Mouse (Mus musculus) megakaryocyte, adult 5-6 weeks (primary cell): ENCODE data around the gene Vsx1. TPM values are rescaled to one million over a fixed set of nuclear protein-coding genes. Genes with fewer than 3 reads are reported as not detected.

Experiments
- ATAC-seq: 2 replicates; pipeline ENCODE4 v1.8.0; 2016; ENCODE audit warnings: mild to moderate bottlenecking, inconsistent platforms; ENCODE audit not compliant: poor library complexity, severe bottlenecking
- total RNA-seq, 2 experiments: library from RNA; stranded (forward) in 1 of 2; stranded (reverse) in 1 of 2; fragments of 153-499, 151-499 nt in 1 of 2; fragments of 221-1000, 200-1000 nt in 1 of 2; gene quantifications; 2 replicates each; pipeline versions ENCODE4 v1.2.3 to v1.2.4; 2015 to 2017

Vsx1 gene
- total RNA-seq (2015), result not detected in 2 replicates
- total RNA-seq (2017), result not detected in 2 replicates

- no peak for ATAC-seq
These were observed at the start of gene Vsx1 for GRCm38 (mm10) chr2:150689223-150689800. Gene Vsx1, minus strand, starts transcription at chr2:150689360.

GRCm38 (mm10) chr2:150737881-150738280 is 48.7 kb upstream of the Vsx1 start:
- ATAC-seq, result no peak

- ATAC-seq, result no peak
These were observed 46.8 kb upstream of the Vsx1 start for GRCm38 (mm10) chr2:150735756-150736576.

GRCm38 (mm10) chr2:150712167-150712674 is 23.1 kb upstream of the Vsx1 start:
- ATAC-seq, result no peak

GRCm38 (mm10) chr2:150691481-150692170 is 2.5 kb upstream of the Vsx1 start:
- ATAC-seq, result no peak

GRCm38 (mm10) chr2:150690216-150690615 is 1.1 kb upstream of the Vsx1 start:
- no peak for ATAC-seq

- ATAC-seq, result no peak
These were observed 496 bp downstream of the Vsx1 start for GRCm38 (mm10) chr2:150688541-150689186.

- ATAC-seq, result no peak
These were observed 1.2 kb downstream of the Vsx1 start for GRCm38 (mm10) chr2:150687871-150688540.

GRCm38 (mm10) chr2:150685389-150685788 is 3.8 kb downstream of the Vsx1 start:
- no peak for ATAC-seq

- ATAC-seq, result no peak
These were observed 4.7 kb downstream of the Vsx1 start for GRCm38 (mm10) chr2:150684451-150684850.

- ATAC-seq, result no peak
These were observed 7.6 kb downstream of the Vsx1 start for GRCm38 (mm10) chr2:150681581-150681980.

GRCm38 (mm10) chr2:150678392-150678791 is 10.8 kb downstream of the Vsx1 start:
- peak; percentile 22; the same call in 1 of the 2 replicates for ATAC-seq

- no peak for ATAC-seq
These were observed 13.6 kb downstream of the Vsx1 start for GRCm38 (mm10) chr2:150675525-150675924.

- ATAC-seq, result peak; percentile 51
These were observed 14.3 kb downstream of the Vsx1 start for GRCm38 (mm10) chr2:150674900-150675299.

GRCm38 (mm10) chr2:150673929-150674328 is 15.2 kb downstream of the Vsx1 start:
- peak; percentile 72 for ATAC-seq

- no peak for ATAC-seq
These were observed 17.4 kb downstream of the Vsx1 start for GRCm38 (mm10) chr2:150671609-150672290.

GRCm38 (mm10) chr2:150670926-150671325 is 18.2 kb downstream of the Vsx1 start:
- ATAC-seq, result no peak

GRCm38 (mm10) chr2:150669454-150670045 is 19.6 kb downstream of the Vsx1 start:
- ATAC-seq, result no peak

GRCm38 (mm10) chr2:150668956-150669355 is 20.2 kb downstream of the Vsx1 start:
- no peak for ATAC-seq
